Mouse (Mus musculus) CH12F3 (cell line): ENCODE results near the gene Ubxn10.

Experiments
- in situ Hi-C: fragments of 300-500 bp; cut with MboI; formaldehyde crosslinking; loops from 2 replicates; pipeline ENCODE4 v1.14.3; 2020; ENCODE audit warnings: low sequenced_read_pairs

Ubxn10 gene

GRCm38 (mm10) chr4:138739136-138739851 lies 2.3 kb upstream of the Ubxn10 start:
- in situ Hi-C loops, result loop anchor here (25.0 kb wide), 1 partner anchor 273 kb away; no protein-coding TSS in a partner anchor

DNA sequence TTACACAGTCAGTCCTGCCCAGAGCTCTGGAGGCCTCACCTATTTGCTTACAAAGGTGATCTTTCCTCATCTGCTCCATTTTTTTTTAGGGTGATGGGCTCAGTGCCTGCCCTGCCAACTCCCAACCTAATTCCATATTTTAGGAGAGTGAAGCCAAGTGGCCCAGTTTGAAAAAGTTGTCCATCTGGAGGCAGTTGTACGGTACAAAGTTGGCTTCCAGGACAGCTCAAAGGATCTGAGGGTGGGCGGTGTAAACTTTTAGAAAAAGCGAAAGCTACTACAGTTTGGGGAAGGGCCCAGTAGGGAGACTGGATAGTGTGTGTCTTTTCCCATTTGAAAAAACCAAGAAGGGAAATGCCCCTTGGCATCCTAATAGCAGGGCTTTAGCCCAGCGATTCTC lies 2.1 kb downstream of the Ubxn10 start:
- in situ Hi-C loops, result loop anchor here (25.0 kb wide), 1 partner anchor 277 kb away; no protein-coding TSS in a partner anchor

- in situ Hi-C loops, result loop anchor here (25.0 kb wide), 1 partner anchor 278 kb away; no protein-coding TSS in a partner anchor
Observed at GRCm38 (mm10) chr4:138734105-138734504, 2.9 kb downstream of the Ubxn10 start.

- in situ Hi-C loops, result loop anchor here (25.0 kb wide), 1 partner anchor 283 kb away; no protein-coding TSS in a partner anchor
Observed at GRCm38 (mm10) chr4:138729018-138729703, 7.8 kb downstream of the Ubxn10 start.

GRCm38 (mm10) chr4:138725751-138726150 lies 11.2 kb downstream of the Ubxn10 start:
- in situ Hi-C loops, result loop anchor here (25.0 kb wide), 1 partner anchor 287 kb away; no protein-coding TSS in a partner anchor

DNA sequence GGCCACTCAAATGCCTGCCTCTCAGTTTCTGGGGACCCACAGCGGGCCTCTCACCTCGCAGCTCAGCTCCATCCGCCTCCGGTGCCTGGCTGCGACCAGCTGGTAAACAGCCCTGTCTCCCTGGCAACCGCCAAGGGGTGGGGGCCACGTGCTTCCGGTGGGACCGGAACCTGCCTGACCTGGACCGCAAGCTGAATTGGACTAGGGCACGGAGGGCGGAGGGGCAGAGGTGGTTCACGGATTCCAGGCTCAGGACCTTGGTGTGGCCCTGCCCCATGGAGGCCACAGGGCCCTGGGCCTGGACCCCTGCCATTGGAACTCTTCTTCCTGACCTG lies 11.9 kb downstream of the Ubxn10 start:
- in situ Hi-C loops, result loop anchor here (25.0 kb wide), 1 partner anchor 287 kb away; no protein-coding TSS in a partner anchor

DNA sequence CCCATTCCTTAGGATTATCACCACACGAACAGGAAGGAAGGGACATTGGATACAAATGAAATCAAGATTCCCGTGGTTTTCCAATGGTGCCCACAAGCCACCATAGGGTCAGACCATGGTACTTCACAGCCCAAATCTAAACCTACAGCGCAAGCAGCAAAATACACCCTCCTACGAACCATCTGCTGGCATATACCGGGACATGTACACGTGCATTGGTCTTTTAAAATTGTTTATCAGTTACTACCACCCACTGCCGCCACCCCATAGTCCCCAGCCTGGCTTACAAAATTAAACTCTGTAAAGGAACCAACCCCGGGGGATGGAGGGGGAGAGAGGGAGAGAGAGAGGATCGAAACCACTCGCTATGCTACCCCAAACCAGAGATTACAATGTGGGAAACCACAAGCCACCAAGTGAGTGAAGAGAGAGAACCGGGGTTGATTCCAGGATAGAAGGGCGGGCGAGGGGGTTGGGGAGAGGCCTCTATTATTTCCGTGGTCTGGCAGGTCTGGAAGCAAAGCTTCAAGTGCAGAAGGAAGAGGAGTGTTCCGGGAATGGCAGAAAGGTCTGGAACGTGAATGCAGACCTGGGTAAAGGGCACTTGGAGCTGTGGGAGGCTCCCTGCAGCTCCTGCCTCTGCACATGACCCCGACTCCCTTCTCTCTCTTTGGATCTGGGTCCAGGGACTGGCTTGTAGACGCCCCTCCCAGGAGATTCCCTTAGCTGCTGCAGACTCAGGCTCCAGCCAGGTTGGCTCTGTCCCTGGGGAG lies 12.4 kb downstream of the Ubxn10 start, which contains the start of gene Pla2g2c:
TSS of gene Pla2g2c (plus strand) at position 439 of the 773 bp plus-strand sequence.
- in situ Hi-C loops, result loop anchor here (25.0 kb wide), 1 partner anchor 288 kb away; no protein-coding TSS in a partner anchor

DNA sequence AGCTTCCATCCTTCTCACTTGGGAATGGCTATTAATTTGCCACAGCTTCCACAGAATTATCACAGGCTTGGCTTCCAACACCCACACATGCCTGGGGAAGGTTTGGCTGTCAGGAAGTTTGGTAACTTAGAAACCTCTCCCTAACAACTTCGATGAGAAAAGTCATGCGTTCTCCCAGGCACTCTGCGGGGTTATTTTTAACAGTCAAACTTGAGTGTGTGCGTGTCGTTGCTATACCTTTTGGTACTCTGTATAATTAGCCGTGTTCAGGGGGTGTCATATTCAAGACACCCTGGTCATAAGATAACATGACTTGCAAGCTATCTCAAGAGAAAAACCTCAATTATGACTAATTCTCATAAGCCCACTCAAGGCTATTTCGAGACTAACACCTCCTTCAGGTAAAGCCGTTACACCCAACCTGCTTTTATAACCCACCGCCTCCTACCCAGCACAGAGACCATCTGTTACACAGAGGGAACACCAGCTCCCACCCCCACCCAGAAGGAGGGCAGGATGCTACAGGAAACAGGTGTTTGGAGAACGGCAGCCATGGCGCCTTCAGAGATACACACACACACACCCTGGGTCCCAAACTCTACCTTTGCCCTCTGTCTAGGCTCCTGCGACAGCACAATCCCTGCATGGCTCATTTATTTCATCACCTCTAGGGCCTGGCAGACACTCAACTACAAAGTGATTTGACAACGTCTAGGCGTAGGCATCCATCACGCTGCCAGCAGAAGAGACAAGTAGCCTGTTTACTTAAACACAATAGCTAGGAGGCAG lies 13.3 kb downstream of the Ubxn10 start:
- in situ Hi-C loops, result no loop called here

DNA sequence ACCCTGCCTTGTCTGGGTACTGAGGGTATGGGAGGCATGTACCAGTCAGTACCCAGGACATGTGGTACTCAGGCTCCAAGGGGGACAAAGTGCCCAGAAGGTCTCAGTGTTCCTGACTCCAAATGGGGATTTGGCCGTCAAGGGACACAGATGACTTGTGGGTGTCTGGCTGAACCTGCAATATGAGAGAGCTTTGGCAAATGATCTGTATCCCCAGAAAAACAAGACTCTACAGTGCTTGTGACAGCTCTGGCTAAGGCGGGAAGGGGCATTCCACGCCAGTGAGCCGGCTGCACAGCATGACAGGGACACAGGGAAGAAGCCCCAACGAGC lies 17.7 kb downstream of the Ubxn10 start:
- in situ Hi-C loops, result no loop called here

GRCm38 (mm10) chr4:138718586-138719263 lies 18.2 kb downstream of the Ubxn10 start:
- in situ Hi-C loops, result no loop called here

DNA sequence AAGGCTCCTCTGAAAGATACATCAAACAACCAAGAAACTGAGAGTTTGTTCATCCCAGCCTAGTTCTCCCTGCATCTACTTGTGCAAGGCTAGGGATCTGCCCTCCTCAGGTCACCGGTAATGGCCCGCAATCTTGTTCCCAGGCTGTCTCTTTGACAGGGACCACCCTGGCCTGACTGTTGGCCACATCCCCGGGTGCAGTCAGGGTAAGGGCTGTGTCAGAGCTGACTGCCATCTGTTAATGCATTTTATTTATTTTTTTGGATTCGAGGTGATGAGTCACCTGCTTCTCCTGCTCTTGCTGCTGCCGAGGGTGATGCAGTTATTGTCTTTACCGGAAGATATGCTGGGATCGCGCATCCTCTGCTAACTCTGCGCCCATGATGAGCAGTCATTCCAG lies 20.3 kb downstream of the Ubxn10 start:
- in situ Hi-C loops, result no loop called here

GRCm38 (mm10) chr4:138714186-138714585 lies 22.8 kb downstream of the Ubxn10 start:
- in situ Hi-C loops, result no loop called here

DNA sequence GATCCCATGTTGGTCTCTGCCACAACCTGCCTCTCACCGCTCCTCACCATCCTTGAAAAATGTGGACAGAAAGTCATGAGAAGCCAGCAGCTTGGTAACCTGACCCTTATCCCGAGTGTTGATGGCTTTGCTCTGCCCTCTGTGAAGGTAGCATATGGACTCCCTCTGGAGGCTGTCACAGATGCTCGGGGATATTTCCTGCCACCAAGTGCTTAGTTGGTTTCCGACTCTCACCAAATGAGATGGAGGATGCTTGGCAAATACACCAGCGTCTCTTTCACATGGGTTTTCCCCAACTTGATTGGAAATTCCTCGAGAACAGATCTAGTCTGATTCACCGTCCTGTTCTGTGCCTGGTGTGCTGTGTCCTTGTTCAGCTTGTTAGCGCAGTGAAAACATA lies 24.3 kb downstream of the Ubxn10 start:
- in situ Hi-C loops, result no loop called here

DNA sequence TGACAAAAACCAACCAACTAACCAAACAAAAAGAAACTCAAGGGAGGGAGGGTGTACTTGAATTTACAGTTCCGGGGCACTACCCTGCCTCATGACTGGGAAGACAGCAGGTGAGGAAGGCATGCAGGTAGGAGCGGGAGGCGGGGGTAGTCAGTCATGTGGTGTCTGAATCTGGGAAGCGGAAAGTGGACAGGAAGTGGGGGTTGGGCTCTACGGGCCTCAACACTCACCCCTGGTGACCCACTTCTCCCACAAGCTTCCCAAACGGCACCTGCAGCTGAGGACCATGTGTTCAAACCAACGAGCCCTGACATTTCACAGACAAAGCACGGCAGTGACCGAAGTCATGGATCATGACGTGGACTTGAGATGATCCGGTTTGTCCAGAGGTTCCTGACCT lies 24.9 kb downstream of the Ubxn10 start:
- in situ Hi-C loops, result no loop called here

DNA sequence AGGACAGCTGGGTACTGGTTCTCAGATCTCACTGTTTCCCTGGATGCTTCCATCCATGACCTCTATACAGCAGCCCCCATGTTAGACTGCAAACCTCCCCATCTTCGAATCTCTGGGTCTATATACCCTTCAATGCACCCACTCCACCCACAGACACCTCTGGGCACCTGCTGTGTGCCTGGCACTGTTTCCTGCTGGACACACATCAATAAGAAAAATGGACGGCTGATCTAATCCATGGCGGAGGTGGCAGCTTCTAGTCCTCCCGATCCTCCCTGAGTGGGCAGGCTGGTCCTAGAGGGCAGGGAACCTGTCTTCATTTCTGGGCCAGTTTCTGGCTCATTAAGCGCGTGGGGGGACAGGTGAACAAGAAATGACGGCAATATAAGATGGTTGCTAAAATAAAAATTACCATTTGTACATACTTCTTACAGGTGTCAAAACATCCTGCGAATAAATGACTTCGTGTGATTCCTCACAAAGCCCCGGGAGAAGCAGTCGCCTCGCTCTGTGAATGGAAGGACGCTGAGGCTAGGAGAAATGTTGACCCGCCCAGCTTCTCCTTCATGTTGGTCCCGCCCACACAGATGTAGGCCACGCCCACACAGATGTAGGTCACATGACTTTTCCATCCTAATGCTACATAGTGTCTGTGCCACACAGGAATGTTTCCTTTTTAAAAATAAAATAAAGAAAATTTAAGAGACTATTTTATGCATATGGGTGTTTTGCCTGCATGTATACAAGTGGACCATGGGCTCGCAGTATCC lies 25.7 kb downstream of the Ubxn10 start:
- in situ Hi-C loops, result no loop called here

GRCm38 (mm10) chr4:138710633-138711032 lies 26.3 kb downstream of the Ubxn10 start:
- in situ Hi-C loops, result no loop called here

- in situ Hi-C loops, result loop anchor here (10.0 kb wide), 2 partner anchors 145 to 265 kb away; no protein-coding TSS in a partner anchor
Observed at GRCm38 (mm10) chr4:138709944-138710343, 27.0 kb downstream of the Ubxn10 start.

DNA sequence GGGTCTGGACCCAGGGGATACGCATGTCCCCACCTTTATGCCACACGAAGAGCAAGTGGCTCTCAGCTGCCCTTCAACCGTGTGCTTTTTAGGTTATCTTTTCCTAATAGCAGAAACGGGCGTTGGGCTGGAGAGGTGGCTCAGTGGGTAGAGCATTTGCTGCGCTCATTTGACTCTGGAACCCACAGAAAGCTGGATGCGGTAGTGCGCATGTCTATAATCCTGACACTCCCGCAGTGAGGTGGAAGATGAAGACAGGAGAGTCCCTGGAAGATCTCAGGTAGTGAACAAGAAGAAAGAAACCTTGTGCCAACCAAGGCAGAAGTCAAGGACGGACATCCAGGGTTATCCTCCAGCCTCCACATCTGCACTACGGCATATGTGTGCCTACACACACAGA lies 27.7 kb downstream of the Ubxn10 start:
- in situ Hi-C loops, result loop anchor here (10.0 kb wide), 2 partner anchors 146 to 264 kb away; no protein-coding TSS in a partner anchor

DNA sequence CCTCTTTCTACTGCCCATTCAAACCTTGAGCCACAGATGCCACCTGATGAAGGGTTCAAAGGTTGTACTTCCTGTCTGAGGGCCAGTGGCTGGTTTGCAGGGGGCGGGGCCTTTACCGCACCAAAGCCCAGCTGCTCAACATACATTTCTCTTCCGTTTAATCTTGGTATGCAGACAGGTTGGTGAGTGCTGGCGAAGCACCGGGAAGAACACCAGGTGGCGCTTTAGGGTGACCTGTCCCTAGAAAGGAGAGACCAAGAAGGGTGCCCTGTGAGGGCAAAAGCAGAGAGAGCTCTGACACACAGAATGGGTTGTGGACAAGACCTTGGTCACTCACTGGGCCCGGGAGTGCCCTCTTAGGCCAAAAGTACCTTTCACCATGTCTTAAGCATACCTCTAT lies 28.3 kb downstream of the Ubxn10 start:
- in situ Hi-C loops, result loop anchor here (10.0 kb wide), 2 partner anchors 146 to 264 kb away; no protein-coding TSS in a partner anchor
